Mouse (Mus musculus) kidney, adult 2 months (tissue): ENCODE measurements around the gene Inf2.

ENCODE experiments used
- CTCF ChIP-seq: fragments of 200-500 bp; conservative IDR thresholded peaks from 2 replicates; pipeline ENCODE4 v1.5.1; 2011; ENCODE audit warnings: low read depth, mild to moderate bottlenecking, control low read depth, low read length, moderate library complexity, mixed read lengths; ENCODE audit not compliant: insufficient read depth, insufficient read length
- POLR2A ChIP-seq: fragments of 200-500 bp; IDR thresholded peaks from one replicate; pipeline ENCODE4 v1.6.1; 2011; ENCODE audit warnings: low read depth, low read length, control low read depth

DNA sequence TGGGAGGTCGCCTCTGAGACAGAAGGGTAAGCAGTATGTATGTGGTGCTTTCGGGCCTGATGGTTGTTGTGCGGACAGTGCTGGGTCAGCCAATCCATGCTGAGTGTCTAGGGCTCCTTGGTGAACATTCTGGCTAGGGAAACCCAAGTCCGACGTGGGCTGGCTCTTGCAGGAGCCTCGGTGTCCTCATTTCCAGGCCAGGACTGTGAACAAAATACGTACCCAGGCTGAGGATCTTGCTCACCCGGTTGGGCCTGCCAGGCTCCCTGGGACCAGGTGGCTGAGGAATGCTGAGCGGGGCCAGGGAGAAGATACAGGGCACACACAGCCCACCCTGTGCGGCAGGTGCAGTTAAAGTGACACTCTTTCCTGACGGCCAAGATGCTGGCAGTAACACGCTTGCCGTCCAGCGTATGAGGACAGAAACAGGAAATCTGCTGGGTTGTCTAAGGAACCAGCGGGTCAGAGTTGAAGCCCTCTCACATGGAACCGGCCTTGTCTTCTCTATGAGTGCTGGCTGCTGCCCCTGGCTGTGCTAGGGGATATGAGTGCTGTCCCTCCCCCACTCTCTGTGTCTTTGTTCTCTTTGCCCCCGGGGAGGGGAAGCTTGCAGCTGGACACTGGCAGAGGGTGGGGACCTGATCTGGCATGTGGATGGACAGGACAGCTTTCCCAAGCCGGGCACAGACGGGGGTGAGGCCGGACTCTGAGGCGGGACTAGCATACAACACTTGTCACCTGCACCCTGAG, 4.6 kb downstream of the Inf2 start:
- TF ChIP-seq POLR2A = no peak
- no peak for TF ChIP-seq CTCF
